Mouse (Mus musculus): ENCODE measurements around the gene Tango6. TPM values are rescaled to one million over a fixed set of nuclear protein-coding genes. Genes with fewer than 3 reads are reported as not detected.

The Tango6 gene
- polyA plus RNA-seq, 1 experiment from 2014 or later: 9.0 TPM

DNA sequence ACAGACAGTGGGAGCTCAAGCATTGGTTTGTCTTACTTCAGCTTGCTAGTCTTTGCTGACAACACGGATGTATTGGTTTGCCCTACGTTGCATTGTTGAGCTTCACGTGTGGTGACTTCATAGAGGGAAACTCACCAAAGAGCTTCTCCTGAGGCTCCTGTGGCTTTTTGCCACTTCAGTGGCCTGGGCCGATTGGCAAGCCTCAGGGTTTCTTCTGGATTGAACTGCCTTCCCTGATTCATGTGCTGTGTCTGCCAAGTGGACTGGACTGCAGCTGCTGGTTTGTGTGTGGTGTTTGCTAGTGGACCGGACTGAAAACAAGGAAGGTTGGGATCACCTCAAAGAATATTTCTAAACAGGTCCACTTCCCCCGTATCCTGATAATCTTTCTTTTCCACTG, 43.7 kb downstream of the Tango6 start:
- ATAC-seq (ENCODE audit: insufficient read depth, low FRiP score, low TSS enrichment) (no peak), DNase-seq (ENCODE audit: low spot score) (no peak)
- 0 out of 2 replicates have a peak overlapping the region, but pooled peaks have one; percentile 23 for H3K27ac ChIP-seq (ENCODE audit: low read depth, low read length)
- no peaks in the 10 kb centered on the region for H3K9me3 ChIP-seq (ENCODE audit: control insufficient read depth, low read length)
- no peaks in the 10 kb centered on the region; the same call in 1 of the 2 replicates for H3K27me3 ChIP-seq (ENCODE audit: control insufficient read depth, insufficient read depth, low read length)
- no peak overlapping the region for H3K4me2 ChIP-seq (ENCODE audit: low read depth)
- WGBS: 86% methylated on average over 6 of the region's 6 CpGs
- H3K4me3 ChIP-seq (ENCODE audit: low read depth, low read length): no peak overlapping the region
- no peaks in the 10 kb centered on the region for H3K36me3 ChIP-seq (ENCODE audit: control insufficient read depth, insufficient read depth, low read length)
- peaks cover 8% of the 10 kb centered on the region for H3K4me1 ChIP-seq (ENCODE audit: control insufficient read depth, insufficient read depth, low read length)
- H3K9ac ChIP-seq (ENCODE audit: low read length): no peak overlapping the region

GRCm38 (mm10) chr8:106727241-106727835, 44.5 kb downstream of the Tango6 start:
- no peaks in the 10 kb centered on the region; the same call in 1 of the 2 replicates for H3K27me3 ChIP-seq (ENCODE audit: control insufficient read depth, insufficient read depth, low read length)
- no peak overlapping the region for H3K9ac ChIP-seq (ENCODE audit: low read length)
- 21% methylated on average over 16 of the region's 16 CpGs for WGBS

DNA sequence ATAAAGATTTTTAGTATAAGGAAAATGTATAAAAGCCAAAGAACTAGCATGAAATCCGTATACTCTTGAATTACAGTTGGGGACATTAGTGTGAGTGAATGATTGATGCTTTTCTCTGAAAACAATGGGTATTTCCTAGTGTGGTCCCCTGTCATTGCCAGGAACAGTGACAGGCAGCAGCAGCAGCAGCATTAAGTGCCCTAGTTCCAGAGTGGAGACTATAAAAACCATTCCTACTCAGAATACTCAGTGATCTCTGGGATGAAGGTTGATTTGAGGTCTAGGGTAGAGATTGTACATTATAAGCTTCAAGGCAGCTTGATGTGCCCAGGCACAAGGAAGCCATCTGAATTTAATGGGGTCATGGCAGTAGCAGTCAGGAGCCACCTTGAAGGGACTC, 45.0 kb downstream of the Tango6 start:
- Histone ChIP-seq H3K9ac (ENCODE audit: low read length) (no peak overlapping the region), H3K4me1 (ENCODE audit: control insufficient read depth, insufficient read depth, low read length) (peaks cover 8% of the 10 kb centered on the region), H3K4me2 (ENCODE audit: low read depth) (no peak overlapping the region), H3K36me3 (ENCODE audit: control insufficient read depth, insufficient read depth, low read length) (no peaks in the 10 kb centered on the region), H3K4me3 (ENCODE audit: low read depth, low read length) (no peak overlapping the region), H3K27me3 (ENCODE audit: control insufficient read depth, insufficient read depth, low read length) (no peaks in the 10 kb centered on the region; the same call in 1 of the 2 replicates), H3K9me3 (ENCODE audit: control insufficient read depth, low read length) (no peaks in the 10 kb centered on the region), H3K27ac (ENCODE audit: low read depth, low read length) (no peak overlapping the region)
- DNase-seq (ENCODE audit: low spot score): no peak
- 39% methylated on average over 1 of the region's 1 CpGs for WGBS
- no peak for ATAC-seq (ENCODE audit: insufficient read depth, low FRiP score, low TSS enrichment)

More at GRCm38 (mm10) chr8:106727241-106727835, 44.5 kb downstream of the Tango6 start:
- peak; percentile 63; the same call in 1 of the 2 replicates for ATAC-seq (ENCODE audit: insufficient read depth, low FRiP score, low TSS enrichment)
- Histone ChIP-seq H3K4me1 (ENCODE audit: control insufficient read depth, insufficient read depth, low read length) (peaks cover 8% of the 10 kb centered on the region), H3K9me3 (ENCODE audit: control insufficient read depth, low read length) (no peaks in the 10 kb centered on the region), H3K4me3 (ENCODE audit: low read depth, low read length) (no peak overlapping the region), H3K4me2 (ENCODE audit: low read depth) (0 out of 2 replicates have a peak overlapping the region, but pooled peaks have one; percentile 2), H3K36me3 (ENCODE audit: control insufficient read depth, insufficient read depth, low read length) (no peaks in the 10 kb centered on the region), H3K27ac (ENCODE audit: low read depth, low read length) (no peak overlapping the region)
- peak; percentile 74 for DNase-seq (ENCODE audit: low spot score)

- Histone ChIP-seq H3K4me1 (ENCODE audit: control insufficient read depth, insufficient read depth, low read length) (peaks cover 3% of the 10 kb centered on the region; the same call in 1 of the 2 replicates), H3K4me2 (ENCODE audit: low read depth) (no peak overlapping the region), H3K27ac (ENCODE audit: low read depth, low read length) (no peak overlapping the region), H3K27me3 (ENCODE audit: control insufficient read depth, insufficient read depth, low read length) (no peaks in the 10 kb centered on the region; the same call in 1 of the 2 replicates), H3K9ac (ENCODE audit: low read length) (no peak overlapping the region), H3K4me3 (ENCODE audit: low read depth, low read length) (no peak overlapping the region), H3K36me3 (ENCODE audit: control insufficient read depth, insufficient read depth, low read length) (no peaks in the 10 kb centered on the region), H3K9me3 (ENCODE audit: control insufficient read depth, low read length) (no peaks in the 10 kb centered on the region)
- ATAC-seq (ENCODE audit: insufficient read depth, low FRiP score, low TSS enrichment) (no peak), DNase-seq (ENCODE audit: low spot score) (no peak)
- 19% methylated on average over 5 of the region's 5 CpGs for WGBS
Measured at GRCm38 (mm10) chr8:106732921-106733320, 50.1 kb downstream of the Tango6 start.

DNA sequence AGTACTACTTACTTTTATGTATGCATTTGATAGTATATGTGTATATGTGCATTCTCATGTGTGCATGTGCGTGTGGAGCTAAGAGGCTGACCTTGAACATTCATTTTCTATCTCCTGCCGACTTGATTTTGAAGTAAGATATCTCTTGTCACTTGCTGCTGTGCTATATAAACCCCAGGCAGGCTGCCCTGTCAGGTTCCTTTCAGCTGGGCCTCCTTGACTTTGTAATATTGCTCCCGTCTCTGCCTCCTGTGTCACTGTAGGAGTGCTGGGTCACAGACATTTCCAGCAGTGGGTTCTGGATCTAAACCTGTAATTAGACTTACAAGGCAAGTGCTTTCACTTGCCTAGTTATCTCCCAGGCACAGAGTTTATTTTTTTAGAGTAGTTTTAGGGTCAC, 50.8 kb downstream of the Tango6 start:
- WGBS: 74% methylated on average over 3 of the region's 3 CpGs
- DNase-seq (ENCODE audit: low spot score) (no peak), ATAC-seq (ENCODE audit: insufficient read depth, low FRiP score, low TSS enrichment) (no peak)
- Histone ChIP-seq H3K36me3 (ENCODE audit: control insufficient read depth, insufficient read depth, low read length) (no peaks in the 10 kb centered on the region), H3K4me1 (ENCODE audit: control insufficient read depth, insufficient read depth, low read length) (no peaks in the 10 kb centered on the region), H3K27ac (ENCODE audit: low read depth, low read length) (no peak overlapping the region), H3K9ac (ENCODE audit: low read length) (no peak overlapping the region), H3K9me3 (ENCODE audit: control insufficient read depth, low read length) (no peaks in the 10 kb centered on the region), H3K27me3 (ENCODE audit: control insufficient read depth, insufficient read depth, low read length) (no peaks in the 10 kb centered on the region; the same call in 1 of the 2 replicates), H3K4me3 (ENCODE audit: low read depth, low read length) (no peak overlapping the region), H3K4me2 (ENCODE audit: low read depth) (no peak overlapping the region)

GRCm38 (mm10) chr8:106734222-106734621, 51.4 kb downstream of the Tango6 start:
- no peak for ATAC-seq (ENCODE audit: insufficient read depth, low FRiP score, low TSS enrichment)
- Histone ChIP-seq H3K4me3 (ENCODE audit: low read depth, low read length) (no peak overlapping the region), H3K27me3 (ENCODE audit: control insufficient read depth, insufficient read depth, low read length) (no peaks in the 10 kb centered on the region; the same call in 1 of the 2 replicates), H3K27ac (ENCODE audit: low read depth, low read length) (no peak overlapping the region), H3K9ac (ENCODE audit: low read length) (no peak overlapping the region), H3K4me1 (ENCODE audit: control insufficient read depth, insufficient read depth, low read length) (no peaks in the 10 kb centered on the region), H3K9me3 (ENCODE audit: control insufficient read depth, low read length) (no peaks in the 10 kb centered on the region), H3K4me2 (ENCODE audit: low read depth) (no peak overlapping the region), H3K36me3 (ENCODE audit: control insufficient read depth, insufficient read depth, low read length) (no peaks in the 10 kb centered on the region)
- no peak for DNase-seq (ENCODE audit: low spot score)

DNA sequence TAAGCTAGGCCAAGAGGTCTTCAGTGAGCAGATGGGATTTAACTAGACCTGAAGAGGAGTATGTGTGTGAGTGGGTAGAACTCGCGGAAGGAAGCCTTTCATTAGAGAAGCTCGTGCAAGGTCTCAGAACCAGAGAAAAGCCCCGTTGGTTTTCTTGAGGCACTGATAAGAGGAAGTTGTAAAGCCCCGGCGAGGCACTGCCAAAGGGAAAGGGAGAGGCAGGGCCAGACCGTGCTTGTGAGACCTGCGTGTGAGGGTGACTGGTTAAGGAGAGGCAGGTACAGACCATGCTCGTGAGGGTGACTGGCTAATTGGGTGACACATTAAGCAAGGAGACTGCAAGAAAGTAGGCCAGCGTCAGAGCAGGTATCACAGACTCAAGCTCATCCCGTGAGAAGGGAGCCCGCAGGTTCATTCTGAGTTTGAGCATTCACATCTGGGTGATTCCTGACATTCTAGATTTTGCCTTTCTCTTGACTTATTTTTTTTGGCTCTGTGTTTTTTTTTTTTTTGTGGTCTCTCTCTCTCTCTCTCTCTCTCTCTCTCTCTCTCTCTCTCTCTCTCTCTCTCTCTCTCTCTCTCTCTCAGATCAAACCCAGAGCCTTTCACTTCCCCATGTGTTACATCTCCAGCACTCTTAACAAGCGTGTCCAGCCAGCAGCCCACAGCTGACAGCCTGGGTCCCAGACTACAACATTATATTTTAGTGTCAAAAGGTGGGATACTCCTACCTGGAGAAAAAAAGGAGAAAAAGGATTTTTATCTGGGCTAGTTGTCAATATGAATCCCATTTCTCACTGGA, 54.2 kb downstream of the Tango6 start:
- no peaks in the 10 kb centered on the region for H3K9me3 ChIP-seq (ENCODE audit: control insufficient read depth, low read length)
- no peaks in the 10 kb centered on the region for H3K36me3 ChIP-seq (ENCODE audit: control insufficient read depth, insufficient read depth, low read length)
- no peak for ATAC-seq (ENCODE audit: insufficient read depth, low FRiP score, low TSS enrichment)
- H3K9ac ChIP-seq (ENCODE audit: low read length): no peak overlapping the region
- no peaks in the 10 kb centered on the region for H3K4me1 ChIP-seq (ENCODE audit: control insufficient read depth, insufficient read depth, low read length)
- no peaks in the 10 kb centered on the region for H3K27me3 ChIP-seq (ENCODE audit: control insufficient read depth, insufficient read depth, low read length)
- H3K4me2 ChIP-seq (ENCODE audit: low read depth): no peak overlapping the region
- DNase-seq (ENCODE audit: low spot score): no peak
- 84% methylated on average over 13 of the region's 13 CpGs for WGBS
- H3K4me3 ChIP-seq (ENCODE audit: low read depth, low read length): no peak overlapping the region
- no peak overlapping the region for H3K27ac ChIP-seq (ENCODE audit: low read depth, low read length)

GRCm38 (mm10) chr8:106737846-106738245, 55.0 kb downstream of the Tango6 start:
- Histone ChIP-seq H3K4me1 (ENCODE audit: control insufficient read depth, insufficient read depth, low read length) (no peaks in the 10 kb centered on the region), H3K27ac (ENCODE audit: low read depth, low read length) (no peak overlapping the region), H3K4me3 (ENCODE audit: low read depth, low read length) (no peak overlapping the region), H3K36me3 (ENCODE audit: control insufficient read depth, insufficient read depth, low read length) (no peaks in the 10 kb centered on the region), H3K9me3 (ENCODE audit: control insufficient read depth, low read length) (no peaks in the 10 kb centered on the region), H3K27me3 (ENCODE audit: control insufficient read depth, insufficient read depth, low read length) (no peaks in the 10 kb centered on the region), H3K4me2 (ENCODE audit: low read depth) (no peak overlapping the region), H3K9ac (ENCODE audit: low read length) (no peak overlapping the region)
- DNase-seq (ENCODE audit: low spot score) (no peak), ATAC-seq (ENCODE audit: insufficient read depth, low FRiP score, low TSS enrichment) (no peak)
- 89% methylated on average over 2 of the region's 2 CpGs for WGBS

DNA sequence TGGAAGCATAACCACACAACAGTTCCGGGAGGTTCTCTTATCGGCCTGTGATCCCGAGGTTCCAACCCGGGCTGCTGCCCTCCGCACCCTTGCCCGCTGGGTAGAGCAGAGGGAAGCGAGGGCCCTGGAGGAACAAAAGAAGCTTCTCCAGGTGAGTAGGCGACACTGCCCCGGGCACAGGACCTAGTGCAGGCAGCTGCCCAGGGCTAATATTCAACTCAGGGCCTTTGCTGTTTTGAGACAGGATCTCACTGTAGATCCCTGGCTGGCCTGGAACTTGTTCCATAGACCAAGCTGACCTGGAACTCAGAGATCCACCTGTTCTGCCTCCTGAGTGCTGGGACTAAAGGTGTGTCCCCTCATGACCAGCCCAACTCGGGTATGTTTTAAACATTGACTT, 59.5 kb downstream of the Tango6 start:
- Histone ChIP-seq H3K4me3 (ENCODE audit: low read depth, low read length) (no peak overlapping the region), H3K9ac (ENCODE audit: low read length) (no peak overlapping the region), H3K27ac (ENCODE audit: low read depth, low read length) (no peak overlapping the region), H3K36me3 (ENCODE audit: control insufficient read depth, insufficient read depth, low read length) (no peaks in the 10 kb centered on the region), H3K4me1 (ENCODE audit: control insufficient read depth, insufficient read depth, low read length) (no peaks in the 10 kb centered on the region), H3K9me3 (ENCODE audit: control insufficient read depth, low read length) (no peaks in the 10 kb centered on the region), H3K4me2 (ENCODE audit: low read depth) (no peak overlapping the region), H3K27me3 (ENCODE audit: control insufficient read depth, insufficient read depth, low read length) (no peaks in the 10 kb centered on the region)
- WGBS: 94% methylated on average over 10 of the region's 10 CpGs
- DNase-seq (ENCODE audit: low spot score): no peak
- no peak for ATAC-seq (ENCODE audit: insufficient read depth, low FRiP score, low TSS enrichment)
